ENCODE assay signal across 7 mouse cellular contexts in genomic region chr5:102055130-102055641, GRCm38 (mm10). TPM values are rescaled to one million over a fixed set of nuclear protein-coding genes. Genes with fewer than 3 reads are reported as not detected.
DNase-seq lines count a peak whose midpoint lies in the region; ATAC-seq and TF ChIP-seq lines count a peak whose summit lies in the region.

No protein-coding gene starts in this region.

- no peaks in the 10 kb centered on the region for H3K27me3 ChIP-seq in midbrain, embryonic 13.5 days
- no peaks in the 10 kb centered on the region for H3K27me3 ChIP-seq in midbrain, embryonic 11.5 days (ENCODE audit: control insufficient read depth, insufficient read depth, low read length)
- no peaks in the 10 kb centered on the region for H3K27me3 ChIP-seq in kidney, postnatal 0 days (ENCODE audit: insufficient read depth, low read length)
- H3K27me3 ChIP-seq in stomach, embryonic 16.5 days (ENCODE audit: control insufficient read depth, insufficient read depth, low read length) = no peaks in the 10 kb centered on the region

- peaks cover 34% of the 10 kb centered on the region for H3K4me1 ChIP-seq in midbrain, embryonic 13.5 days (replicated peaks)
- H3K4me1 ChIP-seq in midbrain, embryonic 11.5 days (ENCODE audit: control insufficient read depth, insufficient read depth, low read length) = peaks cover 3% of the 10 kb centered on the region; the same call in 1 of the 2 replicates
- peaks cover 20% of the 10 kb centered on the region for H3K4me1 ChIP-seq in kidney, postnatal 0 days (replicated peaks; ENCODE audit: insufficient read depth, low read length)
- peaks cover 14% of the 10 kb centered on the region for H3K4me1 ChIP-seq in stomach, embryonic 16.5 days (ENCODE audit: control insufficient read depth, insufficient read depth, low read length)

- H3K4me3 ChIP-seq in midbrain, embryonic 13.5 days (replicated peaks) = no peak overlapping the region
- H3K4me3 ChIP-seq in midbrain, embryonic 11.5 days (ENCODE audit: low read depth, low read length) = no peak overlapping the region
- H3K4me3 ChIP-seq in kidney, postnatal 0 days (replicated peaks; ENCODE audit: low read depth, low read length) = no peak overlapping the region
- H3K4me3 ChIP-seq in stomach, embryonic 16.5 days (replicated peaks; ENCODE audit: low read length) = no peak overlapping the region

- H3K9ac ChIP-seq in midbrain, embryonic 13.5 days (replicated peaks) = no peak overlapping the region
- no peak overlapping the region for H3K9ac ChIP-seq in midbrain, embryonic 11.5 days (ENCODE audit: low read length)
- H3K9ac ChIP-seq in kidney, postnatal 0 days (ENCODE audit: low read depth, low read length) = no peak overlapping the region
- H3K9ac ChIP-seq in stomach, embryonic 16.5 days (ENCODE audit: low read length) = no peak overlapping the region

- H3K4me2 ChIP-seq in midbrain, embryonic 13.5 days (replicated peaks) = no peak overlapping the region
- H3K4me2 ChIP-seq in midbrain, embryonic 11.5 days = no peak overlapping the region
- H3K4me2 ChIP-seq in kidney, postnatal 0 days (ENCODE audit: low read length) = no peak overlapping the region
- no peak overlapping the region for H3K4me2 ChIP-seq in stomach, embryonic 16.5 days (ENCODE audit: low read depth, low read length)

- H3K36me3 ChIP-seq in midbrain, embryonic 13.5 days = 0 out of 2 replicates have a peak, but pooled peaks cover 2% of the 10 kb centered on the region
- no peaks in the 10 kb centered on the region for H3K36me3 ChIP-seq in midbrain, embryonic 11.5 days (ENCODE audit: control insufficient read depth, insufficient read depth, low read length)
- H3K36me3 ChIP-seq in kidney, postnatal 0 days (ENCODE audit: insufficient read depth, low read length) = no peaks in the 10 kb centered on the region
- H3K36me3 ChIP-seq in stomach, embryonic 16.5 days (ENCODE audit: control insufficient read depth, insufficient read depth, low read length) = no peaks in the 10 kb centered on the region

- no peak for TF ChIP-seq CTCF in kidney, postnatal 0 days (IDR thresholded peaks at IDR 0.05; ENCODE audit: low read depth)

- no peaks in the 10 kb centered on the region for H3K9me3 ChIP-seq in midbrain, embryonic 13.5 days
- H3K9me3 ChIP-seq in midbrain, embryonic 11.5 days (ENCODE audit: control insufficient read depth, low read length) = no peaks in the 10 kb centered on the region
- no peaks in the 10 kb centered on the region for H3K9me3 ChIP-seq in kidney, postnatal 0 days (replicated peaks; ENCODE audit: low read length)
- H3K9me3 ChIP-seq in stomach, embryonic 16.5 days (replicated peaks; ENCODE audit: control insufficient read depth, low read length) = no peaks in the 10 kb centered on the region

- 55% methylated on average over 3 of the region's 3 CpGs for WGBS in midbrain, embryonic 13.5 days
- 52% methylated on average over 3 of the region's 3 CpGs for WGBS in midbrain, embryonic 11.5 days
- 27% methylated on average over 3 of the region's 3 CpGs for WGBS in kidney, postnatal 0 days
- WGBS in stomach, embryonic 16.5 days = 37% methylated on average over 3 of the region's 3 CpGs

- DNase-seq in midbrain, embryonic 11.5 days (ENCODE audit: low spot score, missing footprints) = no peak
- no peak for DNase-seq in kidney, postnatal 0 days (ENCODE audit: low spot score)
- no peak for DNase-seq in layer of hippocampus, postnatal 10 days (ENCODE audit: low spot score in 2 of 2)
- DNase-seq in embryo, embryonic 9.5 days (ENCODE audit: extremely low spot score) = no peak

- 0 out of 2 replicates have a peak, but pooled peaks have one; percentile 57 for ATAC-seq in midbrain, embryonic 13.5 days
- ATAC-seq in midbrain, embryonic 11.5 days (ENCODE audit: low FRiP score) = no peak
- peak; percentile 57 for ATAC-seq in common myeloid progenitor, adult 5-6 weeks (replicated peaks; ENCODE audit: low read depth, poor library complexity, severe bottlenecking)
- peak; percentile 84 for ATAC-seq in kidney, postnatal 0 days (replicated peaks; ENCODE audit: low FRiP score, low read depth)
- ATAC-seq in stomach, embryonic 16.5 days (ENCODE audit: insufficient read depth, low FRiP score) = 0 out of 2 replicates have a peak, but pooled peaks have one; percentile 29

- H3K27ac ChIP-seq in midbrain, embryonic 13.5 days = no peak overlapping the region
- no peak overlapping the region for H3K27ac ChIP-seq in midbrain, embryonic 11.5 days (ENCODE audit: low read depth, low read length)
- H3K27ac ChIP-seq in kidney, postnatal 0 days = peak overlapping the region; percentile 85
- H3K27ac ChIP-seq in stomach, embryonic 16.5 days (ENCODE audit: low read length) = no peak overlapping the region

RNA-seq across cellular contexts. Expression of gene Wdfy3, which starts 14.5 kb away (rescaled TPM):
- polyA plus RNA-seq in midbrain, embryonic 13.5 days (2015; fragmentation: Nextera tagmentation; extraction: Ambion mirVana) = 30.0 and 33.6 TPM in 2 replicates
- 24.9 and 25.9 TPM in 2 replicates for polyA plus RNA-seq in midbrain, embryonic 11.5 days (2014; fragmentation: Nextera tagmentation; extraction: Ambion mirVana)
- total RNA-seq in common myeloid progenitor, adult 5-6 weeks (2017) = 9.2 and 13.1 TPM in 2 replicates
- polyA plus RNA-seq in kidney, postnatal 0 days (2015; fragmentation: Nextera tagmentation; extraction: Ambion mirVana) = 15.1 and 16.3 TPM in 2 replicates
- 11.4 and 11.8 TPM in 2 replicates for polyA plus RNA-seq in stomach, embryonic 16.5 days (2015; fragmentation: Nextera tagmentation; extraction: Ambion mirVana)
- 100 to 1,000 TPM; 105 to 106 TPM for total RNA-seq in layer of hippocampus, postnatal 10 days (2021)
